Mouse (Mus musculus) heart, embryonic 11.5 days (tissue): ENCODE measurements around the gene Gsdma3. TPM values are rescaled to one million over a fixed set of nuclear protein-coding genes. Genes with fewer than 3 reads are reported as not detected.
"Not testable (repeated sequence)": the region's sequence is repeated elsewhere in the genome, so short reads cannot be mapped to it uniquely, and the experiment has no call there.

Experiments used
- ATAC-seq: fragments of 200-750 bp; cut with Nextera tagmentation; replicated peaks from 2 replicates; pipeline ENCODE4 v1.8.0; 2017; ENCODE audit warnings: moderate library complexity; ENCODE audit not compliant: insufficient number of reproducible peaks, low FRiP score, low TSS enrichment
- H3K27ac ChIP-seq: fragments of 300-500 bp; sonication (generic); 2 replicates; pipeline ENCODE4 v1.5.1; 2014; ENCODE audit warnings: mild to moderate bottlenecking, low read depth, low read length
- H3K27me3 ChIP-seq: fragments of 300-500 bp; sonication (generic); 2 replicates; pipeline ENCODE4 v1.6.1; 2014; ENCODE audit warnings: mild to moderate bottlenecking, low read length, mixed read lengths; ENCODE audit not compliant: control insufficient read depth, insufficient read depth
- H3K36me3 ChIP-seq: fragments of 300-500 bp; sonication (generic); 2 replicates; pipeline ENCODE4 v1.6.1; 2014; ENCODE audit warnings: mild to moderate bottlenecking, low read length, moderate library complexity, mixed read lengths; ENCODE audit not compliant: control insufficient read depth, insufficient read depth
- H3K4me1 ChIP-seq: fragments of 300-500 bp; sonication (generic); 2 replicates; pipeline ENCODE4 v1.6.1; 2014; ENCODE audit warnings: low read length; ENCODE audit not compliant: control insufficient read depth, insufficient read depth
- H3K4me2 ChIP-seq: fragments of 300-500 bp; sonication (generic); 2 replicates; pipeline ENCODE4 v1.6.1; 2014; ENCODE audit warnings: mild to moderate bottlenecking, moderate library complexity
- H3K4me3 ChIP-seq: fragments of 300-500 bp; sonication (generic); 2 replicates; pipeline ENCODE4 v1.5.1; 2014; ENCODE audit warnings: low read depth, low read length
- H3K9ac ChIP-seq: fragments of 300-500 bp; sonication (generic); 2 replicates; pipeline ENCODE4 v1.6.1; 2014; ENCODE audit warnings: mild to moderate bottlenecking, low read depth, low read length, moderate library complexity
- H3K9me3 ChIP-seq: fragments of 300-500 bp; sonication (generic); replicated peaks from 2 replicates; pipeline ENCODE4 v1.6.1; 2016; ENCODE audit warnings: low read length; ENCODE audit not compliant: control insufficient read depth
- WGBS: fragments of 180-500 bp; shearing (Covaris S2); extraction: QIAGEN DNeasy Blood & Tissue Kit; methylation state at CpG from one replicate; pipeline ENCODE4 v1.1.7; 2014; ENCODE audit not compliant: insufficient replicate concordance; 5-methylcytosine and 5-hydroxymethylcytosine counted together
- polyA plus RNA-seq: library from polyadenylated mRNA; unstranded; fragments of >200 nt; fragmentation: Nextera tagmentation; extraction: Ambion mirVana; gene quantifications from 2 replicates; pipeline ENCODE4 v1.2.1, GENCODE M21; 2014

Gene Gsdma3
- polyA plus RNA-seq, 1 experiment from 2014 or later: 0.14 TPM

DNA sequence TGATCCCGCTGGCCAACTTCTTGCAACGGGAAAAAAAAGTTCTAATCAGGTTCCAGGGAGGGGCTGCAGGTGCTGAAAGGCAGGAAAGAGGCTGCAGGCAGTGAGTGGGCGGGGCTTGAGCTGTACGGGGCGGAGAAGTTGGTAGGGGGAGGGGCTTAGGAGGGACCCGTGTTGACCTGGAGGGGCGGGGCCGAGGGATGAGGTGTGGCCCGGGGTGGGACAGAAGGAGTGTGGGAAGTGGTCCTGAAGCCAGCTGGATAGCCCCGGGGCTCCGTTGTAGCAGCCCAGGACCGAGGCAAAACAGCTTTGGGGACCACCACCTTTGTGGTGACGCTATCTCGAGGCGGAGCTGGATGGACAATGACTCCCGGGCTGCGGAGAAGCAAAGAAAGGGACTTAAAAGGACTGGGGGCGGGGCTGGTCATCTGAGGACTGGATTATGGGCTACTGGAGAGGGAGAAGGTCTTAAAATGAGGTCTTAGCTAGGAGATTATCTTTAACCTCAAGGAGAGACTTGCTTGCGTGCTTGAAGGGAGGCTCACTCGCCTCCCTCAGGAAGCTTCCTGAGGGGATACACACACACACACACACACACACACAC lies 24.0 kb upstream of the Gsdma3 start:
- peak overlapping the region; percentile 35 for H3K4me3 ChIP-seq
- H3K4me1 ChIP-seq: peaks cover 23% of the 10 kb centered on the region
- no peak overlapping the region for H3K9ac ChIP-seq
- ATAC-seq: peak; percentile 70
- no peaks in the 10 kb centered on the region for H3K36me3 ChIP-seq
- no peak overlapping the region for H3K27ac ChIP-seq
- WGBS: 1% methylated on average over 20 of the region's 20 CpGs
- no peaks in the 10 kb centered on the region for H3K9me3 ChIP-seq
- H3K4me2 ChIP-seq: peak overlapping the region; percentile 60
- H3K27me3 ChIP-seq: peaks cover 24% of the 10 kb centered on the region; the same call in 1 of the 2 replicates

DNA sequence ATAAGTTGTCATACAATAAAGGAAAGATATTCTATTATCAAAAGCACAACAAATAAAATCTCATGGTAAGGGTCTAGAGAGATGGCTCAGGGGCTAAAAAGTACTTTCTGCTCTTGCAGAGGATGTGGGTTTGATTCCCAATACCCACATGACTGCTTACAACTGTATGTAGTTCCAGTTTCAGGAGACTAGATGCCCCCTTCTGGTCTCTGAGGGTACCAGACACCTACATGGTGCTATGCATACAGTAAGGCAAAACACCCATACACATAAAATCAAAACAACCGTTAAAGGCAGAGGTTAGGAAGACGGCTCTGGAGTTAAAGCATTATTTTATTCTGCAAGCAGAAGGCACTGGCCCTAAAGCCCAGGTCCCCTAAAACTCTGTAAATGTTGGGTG lies 22.2 kb upstream of the Gsdma3 start:
- H3K4me3 ChIP-seq: no peak overlapping the region
- H3K9ac ChIP-seq: no peak overlapping the region
- no peaks in the 10 kb centered on the region for H3K36me3 ChIP-seq
- peaks cover 16% of the 10 kb centered on the region for H3K27me3 ChIP-seq
- 70% methylated on average over 2 of the region's 2 CpGs for WGBS
- no peak for ATAC-seq
- peaks cover 22% of the 10 kb centered on the region for H3K4me1 ChIP-seq
- H3K4me2 ChIP-seq: no peak overlapping the region
- H3K9me3 ChIP-seq: no peaks in the 10 kb centered on the region
- no peak overlapping the region for H3K27ac ChIP-seq

DNA sequence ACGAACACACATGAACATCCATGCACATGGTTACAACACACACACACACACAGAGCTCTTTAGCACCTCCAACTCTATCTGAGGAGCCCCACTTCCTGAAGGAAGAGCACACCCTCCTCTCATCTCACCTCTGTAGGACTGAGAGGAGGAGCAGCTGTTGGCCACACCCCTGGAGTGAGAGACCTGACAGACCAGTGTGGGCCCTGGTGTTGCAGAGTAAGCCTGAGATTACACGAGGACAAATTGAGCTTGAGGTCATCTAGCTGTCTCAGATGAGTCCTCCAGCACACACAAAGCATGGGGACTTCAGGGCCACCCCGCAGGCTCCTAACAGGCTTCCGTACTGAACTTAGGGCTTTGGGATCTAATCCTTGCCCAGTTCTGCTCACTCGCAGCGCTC lies 21.2 kb upstream of the Gsdma3 start:
- H3K4me3 ChIP-seq, H3K9ac ChIP-seq, H3K27ac ChIP-seq, H3K4me2 ChIP-seq, H3K36me3 ChIP-seq, H3K9me3 ChIP-seq, ATAC-seq, H3K27me3 ChIP-seq: not testable (repeated sequence)
- peaks cover 17% of the 10 kb centered on the region for H3K4me1 ChIP-seq
- 61% methylated on average over 6 of the region's 6 CpGs for WGBS

DNA sequence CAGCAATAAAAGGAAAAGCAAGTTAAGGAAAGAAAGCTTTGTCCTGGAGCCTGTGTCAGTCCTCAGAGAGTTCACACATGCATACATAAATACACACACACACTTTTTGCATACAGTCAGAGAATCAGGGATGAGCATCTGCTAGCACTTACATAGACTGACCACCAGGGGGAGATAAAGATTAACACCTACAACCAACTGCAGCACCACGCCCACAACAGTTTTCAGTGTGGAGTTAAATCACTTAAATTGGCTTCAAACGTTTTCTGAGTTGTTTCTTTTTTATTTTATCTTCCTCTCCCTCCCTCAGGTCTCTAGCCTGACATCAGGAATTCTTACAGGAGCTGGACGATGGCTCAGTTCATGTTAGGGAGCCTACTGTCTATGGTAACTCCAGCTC lies 19.4 kb upstream of the Gsdma3 start:
- no peak for ATAC-seq
- Histone ChIP-seq H3K9ac (no peak overlapping the region), H3K4me1 (peaks cover 6% of the 10 kb centered on the region), H3K4me2 (no peak overlapping the region), H3K4me3 (no peak overlapping the region), H3K27me3 (peaks cover 3% of the 10 kb centered on the region), H3K27ac (no peak overlapping the region), H3K36me3 (no peaks in the 10 kb centered on the region), H3K9me3 (no peaks in the 10 kb centered on the region)
- WGBS: 13% methylated on average over 3 of the region's 3 CpGs

DNA sequence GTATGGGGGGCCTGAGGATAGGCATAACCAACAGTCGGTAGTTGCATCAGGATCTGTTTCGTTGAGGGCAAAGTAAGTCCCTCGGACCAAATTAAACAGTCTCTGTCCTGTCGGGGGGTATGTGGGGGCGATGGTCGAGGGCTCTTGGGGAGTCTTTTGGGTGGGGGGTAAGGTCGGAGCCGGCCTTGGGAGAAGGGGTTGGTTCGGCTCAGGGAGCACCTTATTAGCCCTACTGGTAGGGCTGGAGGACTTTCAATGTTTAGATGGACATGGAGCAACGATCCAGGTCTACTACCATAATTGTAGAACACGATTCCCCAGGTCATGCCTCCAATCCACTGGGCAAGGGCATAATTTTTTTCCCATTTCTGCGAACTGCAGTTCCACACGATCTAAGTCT lies 5.4 kb upstream of the Gsdma3 start:
- Histone ChIP-seq H3K36me3 (no peaks in the 10 kb centered on the region), H3K9me3 (no peaks in the 10 kb centered on the region), H3K4me3 (no peak overlapping the region), H3K27ac (no peak overlapping the region), H3K27me3 (no peaks in the 10 kb centered on the region), H3K4me1 (no peaks in the 10 kb centered on the region), H3K4me2 (no peak overlapping the region), H3K9ac (no peak overlapping the region)
- 85% methylated on average over 13 of the region's 13 CpGs for WGBS
- no peak for ATAC-seq

DNA sequence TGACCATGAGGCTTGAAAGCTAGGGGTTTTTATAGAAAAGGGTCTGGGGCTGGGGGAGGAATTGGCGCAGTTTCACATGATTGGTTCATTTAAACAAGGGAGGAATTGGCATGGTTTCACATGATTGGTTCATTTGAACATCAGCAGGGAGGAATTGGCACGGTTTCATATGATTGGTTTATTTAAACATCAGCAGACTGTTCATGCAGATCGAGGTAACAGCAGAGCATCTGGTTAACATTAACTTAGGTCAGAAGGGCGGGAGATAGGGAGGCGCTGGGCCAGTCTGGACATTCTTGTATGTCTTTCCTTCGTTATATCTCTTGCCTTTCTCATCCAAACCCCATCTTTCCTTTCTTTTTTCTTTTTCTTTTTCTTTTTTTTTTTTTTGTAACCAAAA lies 2.2 kb upstream of the Gsdma3 start:
- H3K27ac ChIP-seq, H3K4me3 ChIP-seq, H3K4me1 ChIP-seq, H3K9me3 ChIP-seq, H3K36me3 ChIP-seq, H3K9ac ChIP-seq, H3K27me3 ChIP-seq, H3K4me2 ChIP-seq, ATAC-seq: not testable (repeated sequence)
- WGBS: 67% methylated on average over 6 of the region's 6 CpGs

DNA sequence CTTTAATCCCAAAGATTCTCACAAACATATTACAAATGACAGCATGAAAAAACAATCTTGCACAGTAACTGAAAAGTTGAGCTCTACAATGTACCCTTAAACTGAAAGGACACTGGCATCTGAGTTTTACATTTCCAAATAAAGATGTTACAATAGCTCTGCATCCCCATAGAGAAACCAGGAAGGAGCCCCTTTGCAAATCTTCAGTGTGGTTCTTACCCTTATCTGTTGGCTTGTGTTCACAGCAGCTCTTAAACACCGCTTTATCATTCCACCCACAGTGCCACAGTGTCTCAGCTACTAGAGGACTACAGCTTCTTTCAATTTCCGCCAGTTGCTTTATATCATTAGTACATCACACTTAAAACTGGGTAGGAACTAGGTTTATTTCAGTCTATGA lies 1.8 kb upstream of the Gsdma3 start:
- ATAC-seq: not testable (repeated sequence)

DNA sequence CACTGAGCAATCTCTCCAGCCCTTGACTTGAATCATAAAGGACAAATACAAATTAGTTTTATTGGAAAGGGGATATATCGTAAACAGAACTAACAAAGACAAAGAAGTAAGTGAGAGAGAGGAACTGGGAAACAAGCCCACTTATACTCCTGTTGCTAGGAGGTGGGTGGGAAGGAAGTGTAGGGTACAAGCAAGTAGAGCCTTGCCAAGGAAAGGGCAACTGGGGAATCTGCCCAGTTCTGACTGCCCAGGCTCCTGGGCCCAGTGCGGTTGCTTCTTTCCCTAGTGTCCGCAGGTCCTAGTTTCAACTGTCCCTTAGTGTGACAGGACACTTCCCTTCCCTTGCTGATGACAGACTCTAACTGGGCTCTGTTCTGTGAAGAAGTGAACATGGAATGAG lies 2.5 kb downstream of the Gsdma3 start:
- H3K4me1 ChIP-seq: no peaks in the 10 kb centered on the region
- no peak overlapping the region for H3K4me3 ChIP-seq
- no peaks in the 10 kb centered on the region for H3K9me3 ChIP-seq
- H3K27ac ChIP-seq: no peak overlapping the region
- ATAC-seq: no peak
- no peak overlapping the region for H3K9ac ChIP-seq
- WGBS: 92% methylated on average over 3 of the region's 3 CpGs
- no peaks in the 10 kb centered on the region; the same call in 1 of the 2 replicates for H3K27me3 ChIP-seq
- H3K36me3 ChIP-seq: no peaks in the 10 kb centered on the region
- no peak overlapping the region for H3K4me2 ChIP-seq

More for the DNA sequence above, 1.8 kb upstream of the Gsdma3 start:
- H3K27ac ChIP-seq, H3K4me3 ChIP-seq, H3K36me3 ChIP-seq, H3K27me3 ChIP-seq, H3K4me2 ChIP-seq, H3K9ac ChIP-seq, H3K9me3 ChIP-seq, H3K4me1 ChIP-seq: not testable (repeated sequence)
- 86% methylated on average over 2 of the region's 2 CpGs for WGBS

DNA sequence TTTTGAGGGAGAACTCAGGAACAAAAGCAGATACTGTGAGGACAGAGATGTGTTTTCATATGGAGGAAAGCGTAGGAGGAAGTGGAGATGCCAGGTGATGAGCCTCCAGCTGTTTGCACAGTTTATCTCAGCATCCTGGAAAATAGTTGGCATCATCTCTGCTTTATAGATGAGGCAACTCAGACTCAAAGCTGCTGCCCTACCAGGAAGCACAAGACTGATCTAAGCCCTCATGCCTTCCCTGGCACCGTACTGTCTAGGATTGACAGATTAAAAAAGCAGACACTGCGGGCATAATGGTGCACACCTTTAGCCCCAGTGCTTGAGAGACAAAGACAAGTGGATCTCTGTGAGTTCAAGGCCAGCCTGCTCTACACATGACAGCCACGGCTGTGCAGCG lies 4.5 kb downstream of the Gsdma3 start:
- no peak overlapping the region for H3K9ac ChIP-seq
- no peaks in the 10 kb centered on the region for H3K4me1 ChIP-seq
- H3K36me3 ChIP-seq: no peaks in the 10 kb centered on the region
- no peak overlapping the region for H3K4me3 ChIP-seq
- no peaks in the 10 kb centered on the region for H3K9me3 ChIP-seq
- no peak for ATAC-seq
- H3K27ac ChIP-seq: no peak overlapping the region
- H3K27me3 ChIP-seq: no peaks in the 10 kb centered on the region; the same call in 1 of the 2 replicates
- 78% methylated on average over 5 of the region's 5 CpGs for WGBS
- H3K4me2 ChIP-seq: no peak overlapping the region
